Mouse (Mus musculus): ENCODE measurements around the gene Ppp1r36.
"Not testable (repeated sequence)": the region's sequence is repeated elsewhere in the genome, so short reads cannot be mapped to it uniquely, and the experiment has no call there.

Gene Ppp1r36

DNA sequence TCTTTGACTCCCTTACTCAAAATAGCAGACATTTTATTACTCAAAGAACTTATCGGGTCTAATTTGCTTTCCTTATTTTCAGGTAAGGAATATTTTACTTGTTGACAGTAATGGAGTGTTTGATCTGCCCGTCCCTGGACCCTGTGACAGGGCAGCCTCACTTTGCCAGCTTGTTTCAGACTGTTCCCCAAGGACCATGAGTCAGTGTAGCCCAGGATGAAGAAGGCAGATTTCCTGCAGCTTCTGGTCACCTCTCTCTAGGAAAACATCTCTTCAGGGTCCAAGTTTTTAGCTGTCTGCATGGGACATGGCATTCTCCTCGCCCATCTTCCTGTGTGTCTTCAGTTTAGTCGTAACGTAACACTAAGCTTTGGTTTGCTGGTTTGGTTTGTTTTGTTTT, 20.1 kb upstream of the Ppp1r36 start:
- no peak for DNase-seq (ENCODE audit: low spot score in 2 of 2)

- no peak for DNase-seq (ENCODE audit: low spot score in 2 of 2)
These were observed 15.7 kb upstream of the Ppp1r36 start for GRCm38 (mm10) chr12:76401674-76402073.

DNA sequence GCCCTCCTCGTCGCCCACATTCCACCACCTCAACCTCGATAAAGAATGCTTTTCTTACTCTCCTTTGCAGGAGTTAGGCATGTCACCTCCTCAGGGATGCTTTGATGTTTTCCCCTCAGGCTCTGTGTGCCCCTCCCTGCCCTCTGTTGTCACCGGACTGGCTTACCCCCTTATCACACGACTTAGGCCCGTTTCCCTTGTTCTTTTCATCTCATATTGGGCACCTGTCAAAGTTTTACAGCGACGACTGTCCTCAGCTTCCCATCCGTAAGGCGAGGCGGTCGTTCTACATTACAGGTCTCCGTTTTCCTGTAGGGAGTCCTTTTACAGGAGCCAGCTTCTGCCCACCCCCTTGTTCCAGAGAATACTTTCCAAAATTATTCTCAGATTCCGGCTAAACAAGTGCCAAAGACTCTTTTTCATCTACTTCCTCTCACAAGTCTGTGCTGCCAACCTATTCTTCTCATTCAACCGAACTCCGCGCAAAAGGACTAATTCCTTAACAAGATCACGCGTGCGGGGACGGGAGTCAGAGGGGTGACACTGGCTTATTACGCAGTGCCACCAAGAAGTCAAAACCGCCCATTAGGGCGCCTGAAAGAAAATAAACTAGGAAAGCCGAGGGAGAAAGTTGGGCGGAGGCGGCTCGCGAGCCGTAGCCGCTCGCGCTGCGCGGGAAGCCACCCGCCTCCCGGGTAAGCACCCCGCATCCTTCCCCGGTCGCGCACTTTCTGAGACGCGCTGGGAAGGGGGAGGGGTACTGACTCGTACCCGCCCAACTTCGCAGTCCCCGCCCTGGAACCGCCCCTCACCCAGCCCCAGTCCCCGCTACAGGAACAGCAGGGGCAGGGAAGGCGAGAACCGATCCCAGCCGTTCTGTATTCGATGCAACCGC, 14.1 kb upstream of the Ppp1r36 start:
- DNase-seq (ENCODE audit: low spot score in 2 of 2): peak in 1 of 2 experiments; percentile 7

GRCm38 (mm10) chr12:76403886-76404537, 13.3 kb upstream of the Ppp1r36 start, which contains the start of gene Hspa2:
Hspa2 (plus strand) TSS chr12:76404176.
- DNase-seq (ENCODE audit: low spot score in 2 of 2): peak; percentile 100

DNA sequence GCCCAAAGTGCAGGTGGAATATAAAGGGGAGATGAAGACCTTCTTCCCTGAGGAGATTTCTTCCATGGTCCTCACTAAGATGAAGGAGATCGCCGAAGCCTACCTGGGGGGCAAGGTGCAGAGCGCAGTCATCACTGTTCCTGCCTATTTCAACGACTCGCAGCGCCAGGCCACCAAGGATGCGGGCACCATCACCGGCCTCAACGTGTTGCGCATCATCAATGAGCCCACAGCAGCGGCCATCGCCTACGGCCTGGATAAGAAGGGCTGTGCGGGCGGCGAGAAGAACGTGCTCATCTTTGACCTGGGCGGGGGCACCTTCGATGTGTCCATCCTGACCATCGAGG, 12.5 kb upstream of the Ppp1r36 start:
- DNase-seq (ENCODE audit: low spot score in 2 of 2): no peak

DNA sequence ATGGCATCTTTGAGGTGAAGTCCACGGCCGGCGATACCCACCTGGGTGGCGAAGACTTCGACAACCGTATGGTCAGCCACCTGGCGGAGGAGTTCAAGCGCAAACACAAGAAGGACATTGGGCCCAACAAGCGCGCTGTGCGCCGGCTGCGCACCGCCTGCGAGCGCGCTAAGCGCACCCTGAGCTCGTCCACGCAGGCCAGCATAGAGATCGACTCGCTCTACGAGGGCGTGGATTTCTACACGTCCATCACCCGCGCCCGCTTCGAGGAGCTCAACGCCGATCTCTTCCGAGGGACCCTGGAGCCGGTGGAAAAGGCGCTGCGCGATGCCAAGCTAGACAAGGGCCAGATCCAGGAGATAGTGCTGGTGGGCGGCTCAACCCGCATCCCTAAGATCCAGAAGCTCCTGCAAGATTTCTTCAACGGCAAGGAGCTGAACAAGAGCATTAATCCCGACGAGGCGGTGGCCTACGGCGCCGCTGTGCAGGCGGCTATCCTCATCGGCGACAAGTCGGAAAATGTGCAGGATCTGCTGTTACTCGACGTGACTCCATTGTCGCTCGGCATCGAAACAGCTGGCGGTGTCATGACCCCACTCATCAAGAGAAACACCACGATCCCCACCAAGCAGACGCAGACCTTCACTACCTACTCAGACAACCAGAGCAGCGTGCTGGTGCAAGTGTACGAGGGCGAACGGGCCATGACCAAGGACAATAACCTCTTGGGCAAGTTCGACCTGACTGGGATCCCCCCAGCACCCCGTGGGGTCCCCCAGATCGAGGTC, 12.0 kb upstream of the Ppp1r36 start:
- peak; percentile 31 to 50 for DNase-seq (ENCODE audit: low spot score in 2 of 2)

DNA sequence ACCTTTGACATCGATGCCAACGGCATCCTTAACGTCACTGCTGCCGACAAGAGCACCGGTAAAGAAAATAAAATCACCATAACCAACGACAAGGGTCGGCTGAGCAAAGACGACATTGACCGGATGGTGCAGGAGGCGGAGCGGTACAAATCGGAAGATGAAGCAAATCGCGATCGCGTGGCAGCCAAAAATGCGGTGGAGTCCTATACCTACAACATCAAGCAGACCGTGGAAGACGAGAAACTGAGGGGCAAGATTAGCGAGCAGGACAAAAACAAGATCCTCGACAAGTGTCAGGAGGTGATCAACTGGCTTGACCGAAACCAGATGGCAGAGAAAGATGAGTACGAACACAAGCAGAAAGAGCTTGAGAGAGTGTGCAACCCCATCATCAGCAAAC, 11.4 kb upstream of the Ppp1r36 start:
- no peak for DNase-seq (ENCODE audit: low spot score in 2 of 2)

- DNase-seq (ENCODE audit: low spot score in 2 of 2): no peak
These were observed 10.2 kb upstream of the Ppp1r36 start for GRCm38 (mm10) chr12:76407184-76407583.

DNA sequence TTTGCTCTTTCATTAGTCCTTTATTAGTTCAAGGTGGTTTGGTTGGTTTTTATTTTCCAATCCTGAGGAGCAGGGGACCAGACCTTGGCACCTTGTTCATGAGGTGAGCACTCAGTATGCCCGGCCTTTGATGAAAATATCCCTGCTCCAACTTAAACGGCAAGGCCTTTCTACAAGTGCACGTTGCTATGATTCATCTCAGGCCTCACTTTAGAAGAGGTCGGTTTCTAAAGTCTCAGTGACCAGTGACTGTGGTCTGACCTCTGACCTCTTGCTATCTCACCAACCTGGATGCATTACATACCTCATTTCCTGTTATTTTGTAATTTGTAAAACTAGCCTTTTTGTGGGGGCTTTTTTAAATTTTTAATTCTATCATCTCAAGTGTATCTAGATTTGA, 8.2 kb upstream of the Ppp1r36 start:
- DNase-seq (ENCODE audit: low spot score in 2 of 2): no peak

GRCm38 (mm10) chr12:76415383-76416010, 1.8 kb upstream of the Ppp1r36 start:
- no peak for DNase-seq (ENCODE audit: low spot score in 2 of 2)

DNA sequence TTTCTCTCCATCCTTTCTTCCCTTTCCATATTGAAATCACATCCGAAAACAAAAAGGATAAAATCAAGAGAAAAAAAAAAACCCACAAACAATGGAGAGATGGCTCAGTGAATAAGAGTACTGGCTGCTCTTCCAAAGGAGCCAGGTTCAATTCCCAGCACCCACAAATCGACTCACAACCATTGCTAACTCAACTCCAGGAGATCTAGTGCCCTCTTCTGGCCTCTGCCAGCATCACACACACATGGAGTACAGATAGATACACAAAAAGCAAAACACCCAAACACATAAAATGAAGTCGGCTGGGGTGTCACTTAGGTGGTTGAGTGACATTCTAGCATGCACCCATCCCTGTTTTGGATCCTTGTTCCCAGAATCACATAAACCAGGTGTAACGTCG, 1.0 kb downstream of the Ppp1r36 start:
- no peak for DNase-seq (ENCODE audit: low spot score in 2 of 2)

DNA sequence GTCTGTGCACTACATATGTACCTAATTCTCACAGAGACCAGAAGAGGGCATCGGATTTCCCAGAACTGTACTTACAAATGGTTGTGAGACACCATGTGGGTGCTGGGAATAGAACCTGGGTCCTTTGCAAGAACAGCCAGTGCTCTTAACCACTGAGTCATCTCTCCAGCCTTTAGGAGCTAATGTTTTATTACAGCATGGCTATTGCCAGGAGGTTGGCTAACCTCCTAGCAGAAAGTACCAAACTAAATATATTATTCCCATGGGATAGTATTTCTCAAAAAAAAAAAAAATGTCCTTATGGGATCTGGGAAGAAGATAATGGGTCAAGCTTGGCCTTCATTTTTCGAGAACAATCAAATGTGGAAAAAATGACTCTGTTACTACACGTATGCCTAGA, 7.9 kb downstream of the Ppp1r36 start:
- no peak for DNase-seq (ENCODE audit: low spot score in 2 of 2)

- no peak for DNase-seq (ENCODE audit: low spot score in 2 of 2)
These were observed 10.2 kb downstream of the Ppp1r36 start for GRCm38 (mm10) chr12:76427546-76427945.

- DNase-seq (ENCODE audit: low spot score in 2 of 2): no peak
These were observed 13.6 kb downstream of the Ppp1r36 start for GRCm38 (mm10) chr12:76430879-76431406.

- no peak for DNase-seq (ENCODE audit: low spot score in 2 of 2)
These were observed 14.1 kb downstream of the Ppp1r36 start for GRCm38 (mm10) chr12:76431431-76431830.

- no peak for DNase-seq (ENCODE audit: low spot score in 2 of 2)
These were observed 16.8 kb downstream of the Ppp1r36 start for GRCm38 (mm10) chr12:76434111-76434510.

GRCm38 (mm10) chr12:76435084-76435483, 17.7 kb downstream of the Ppp1r36 start:
- DNase-seq (ENCODE audit: low spot score in 2 of 2): no peak

DNA sequence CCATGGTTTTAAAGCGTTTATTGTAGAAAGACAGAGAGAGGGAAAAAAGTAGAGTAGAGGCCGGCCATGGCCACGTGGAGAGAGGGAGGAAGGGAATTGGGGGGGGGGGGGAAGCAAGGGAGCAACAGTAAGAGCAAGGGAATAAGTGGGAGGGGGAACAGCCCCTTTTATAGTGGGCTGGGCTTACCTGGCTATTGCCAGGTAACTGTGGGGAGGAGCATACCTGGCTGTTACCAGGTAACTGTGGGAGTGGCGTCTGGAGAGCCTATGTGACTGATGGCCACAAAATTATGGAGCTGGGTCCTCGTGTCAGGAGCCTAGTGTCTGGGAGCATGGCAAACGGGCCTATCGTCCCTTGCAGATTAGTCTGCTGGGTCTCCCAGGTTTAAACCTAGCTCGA, 18.2 kb downstream of the Ppp1r36 start:
- no peak for DNase-seq (ENCODE audit: low spot score in 2 of 2)

GRCm38 (mm10) chr12:76443488-76443887, 26.1 kb downstream of the Ppp1r36 start:
- not testable (repeated sequence) for DNase-seq (ENCODE audit: low spot score in 2 of 2)

- no peak for DNase-seq (ENCODE audit: low spot score in 2 of 2)
These were observed 27.0 kb downstream of the Ppp1r36 start for GRCm38 (mm10) chr12:76444359-76444772.

DNA sequence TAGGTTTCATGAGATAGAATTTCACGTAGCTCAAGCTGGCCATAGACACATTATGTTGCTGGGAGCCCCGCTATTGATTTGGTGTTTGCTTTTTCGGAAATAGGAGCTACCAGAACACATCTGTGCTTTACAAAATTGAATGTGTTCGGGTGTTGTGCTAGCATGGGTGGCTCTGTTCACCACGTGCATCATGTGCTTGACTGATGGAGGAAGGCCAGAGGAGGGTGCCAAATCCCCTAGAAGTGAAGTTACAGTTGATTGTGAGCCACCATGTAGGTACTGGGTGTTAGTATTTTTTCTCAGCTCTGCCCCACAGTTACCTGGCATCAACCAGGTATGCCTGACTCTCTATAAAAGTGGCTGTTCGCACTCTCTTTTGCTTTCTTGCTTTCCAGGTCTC, 27.5 kb downstream of the Ppp1r36 start:
- DNase-seq (ENCODE audit: low spot score in 2 of 2): no peak

GRCm38 (mm10) chr12:76446201-76446600, 28.9 kb downstream of the Ppp1r36 start:
- DNase-seq (ENCODE audit: low spot score in 2 of 2): no peak

Data from right cerebral cortex, adult 2 months (tissue).